Mouse (Mus musculus) limb, embryonic 13.5 days (tissue): ENCODE data around the gene Smim24. TPM values are rescaled to one million over a fixed set of nuclear protein-coding genes. Genes with fewer than 3 reads are reported as not detected.

Source experiments
- ATAC-seq: fragments of 200-750 bp; cut with Nextera tagmentation; 2 replicates; pipeline ENCODE4 v1.8.0; 2017; ENCODE audit warnings: low read depth, moderate number of reproducible peaks, moderate TSS enrichment; ENCODE audit not compliant: low FRiP score
- H3K27ac ChIP-seq: fragments of 300-500 bp; sonication (generic); 2 replicates; pipeline ENCODE4 v1.5.1; 2015; ENCODE audit warnings: inconsistent platforms, mild to moderate bottlenecking, moderate library complexity
- H3K27me3 ChIP-seq: fragments of 300-500 bp; sonication (generic); 2 replicates; pipeline ENCODE4 v1.6.1; 2015; ENCODE audit warnings: mild to moderate bottlenecking, inconsistent platforms
- H3K36me3 ChIP-seq: fragments of 300-500 bp; sonication (generic); 2 replicates; pipeline ENCODE4 v1.6.1; 2015; ENCODE audit warnings: inconsistent platforms, mild to moderate bottlenecking, moderate library complexity
- H3K4me1 ChIP-seq: fragments of 300-500 bp; sonication (generic); 2 replicates; pipeline ENCODE4 v1.6.1; 2015; ENCODE audit warnings: inconsistent platforms
- H3K4me2 ChIP-seq: fragments of 300-500 bp; sonication (generic); replicated peaks from 2 replicates; pipeline ENCODE4 v1.6.1; 2015; ENCODE audit warnings: inconsistent platforms, mild to moderate bottlenecking, moderate library complexity
- H3K4me3 ChIP-seq: fragments of 300-500 bp; sonication (generic); 2 replicates; pipeline ENCODE4 v1.5.1; 2015; ENCODE audit warnings: moderate library complexity, mild to moderate bottlenecking, inconsistent platforms
- H3K9ac ChIP-seq: fragments of 300-500 bp; sonication (generic); 2 replicates; pipeline ENCODE4 v1.6.1; 2015; ENCODE audit warnings: mild to moderate bottlenecking, inconsistent platforms
- H3K9me3 ChIP-seq: fragments of 300-500 bp; sonication (generic); 2 replicates; pipeline ENCODE4 v1.6.1; 2016; ENCODE audit warnings: inconsistent platforms
- WGBS: fragments of 180-500 bp; shearing (Covaris S2); methylation state at CpG from one replicate; pipeline ENCODE4 v1.1.7; 2015; 5-methylcytosine and 5-hydroxymethylcytosine counted together
- polyA plus RNA-seq: library from polyadenylated mRNA; unstranded; fragments of >200 nt; fragmentation: Nextera tagmentation; extraction: Ambion mirVana; gene quantifications from 2 replicates; pipeline ENCODE4 v1.2.1, GENCODE M21; 2015

Smim24 gene
- polyA plus RNA-seq, 1 experiment from 2014 or later, result 4.2 TPM

- H3K27ac ChIP-seq, result no peak overlapping the region
- peaks cover 37% of the 10 kb centered on the region for H3K36me3 ChIP-seq
- peak overlapping the region; percentile 88 for H3K4me2 ChIP-seq
- 86% methylated on average over 22 of the region's 22 CpGs for WGBS
- peak overlapping the region; percentile 84 for H3K9ac ChIP-seq
- no peaks in the 10 kb centered on the region for H3K27me3 ChIP-seq
- peak overlapping the region; percentile 80 for H3K4me3 ChIP-seq
- no peaks in the 10 kb centered on the region for H3K9me3 ChIP-seq
- no peak for ATAC-seq
- peaks cover 13% of the 10 kb centered on the region for H3K4me1 ChIP-seq
Observed at GRCm38 (mm10) chr10:81385603-81386306, 7.1 kb upstream of the Smim24 start.

- Histone ChIP-seq H3K4me1 (peaks cover 15% of the 10 kb centered on the region), H3K27ac (no peak overlapping the region), H3K36me3 (peaks cover 37% of the 10 kb centered on the region), H3K9me3 (no peaks in the 10 kb centered on the region), H3K9ac (no peak overlapping the region), H3K4me2 (no peak overlapping the region), H3K4me3 (no peak overlapping the region), H3K27me3 (no peaks in the 10 kb centered on the region)
- no peak for ATAC-seq
- 93% methylated on average over 20 of the region's 20 CpGs for WGBS
Observed at GRCm38 (mm10) chr10:81387716-81388115, 5.1 kb upstream of the Smim24 start.

- Histone ChIP-seq H3K4me2 (no peak within 1 kb of the TSS), H3K4me1 (peaks cover 23% of the 10 kb centered on the region), H3K36me3 (peaks cover 37% of the 10 kb centered on the region), H3K27ac (no peak within 1 kb of the TSS), H3K9me3 (no peaks in the 10 kb centered on the region), H3K9ac (0 out of 2 replicates have a peak within 1 kb of the TSS, but pooled peaks have one; percentile 8), H3K27me3 (no peaks in the 10 kb centered on the region), H3K4me3 (no peak within 1 kb of the TSS)
- ATAC-seq, result no peak
- WGBS, result 87% methylated on average over 5 of the region's 5 CpGs
Observed at GRCm38 (mm10) chr10:81388505-81389055, 4.3 kb upstream of the Smim24 start, which contains the start of gene Gm48552. Gene Gm48552, plus strand, starts transcription at chr10:81389005.

- Histone ChIP-seq H3K4me2 (no peak overlapping the region), H3K9me3 (no peaks in the 10 kb centered on the region), H3K4me3 (no peak overlapping the region), H3K4me1 (peaks cover 30% of the 10 kb centered on the region), H3K27ac (no peak overlapping the region), H3K36me3 (peaks cover 37% of the 10 kb centered on the region), H3K27me3 (no peaks in the 10 kb centered on the region), H3K9ac (0 out of 2 replicates have a peak overlapping the region, but pooled peaks have one; percentile 8)
- 64% methylated on average over 3 of the region's 3 CpGs for WGBS
- ATAC-seq, result no peak
Observed at GRCm38 (mm10) chr10:81389373-81389772, 3.5 kb upstream of the Smim24 start.

- Histone ChIP-seq H3K9ac (0 out of 2 replicates have a peak overlapping the region, but pooled peaks have one; percentile 8), H3K9me3 (no peaks in the 10 kb centered on the region), H3K36me3 (peaks cover 37% of the 10 kb centered on the region), H3K4me3 (no peak overlapping the region), H3K27ac (no peak overlapping the region), H3K27me3 (no peaks in the 10 kb centered on the region), H3K4me1 (peaks cover 28% of the 10 kb centered on the region), H3K4me2 (no peak overlapping the region)
- 61% methylated on average over 23 of the region's 23 CpGs for WGBS
- 0 out of 2 replicates have a peak, but pooled peaks have one; percentile 39 for ATAC-seq
Observed at GRCm38 (mm10) chr10:81389801-81390677, 2.8 kb upstream of the Smim24 start.

GRCm38 (mm10) chr10:81390678-81390965 is 2.2 kb upstream of the Smim24 start:
- no peak overlapping the region for H3K4me3 ChIP-seq
- no peak overlapping the region for H3K9ac ChIP-seq
- H3K27ac ChIP-seq, result no peak overlapping the region
- peaks cover 22% of the 10 kb centered on the region for H3K4me1 ChIP-seq
- H3K36me3 ChIP-seq, result peaks cover 37% of the 10 kb centered on the region
- 87% methylated on average over 13 of the region's 13 CpGs for WGBS
- no peak for ATAC-seq
- no peak overlapping the region for H3K4me2 ChIP-seq
- H3K9me3 ChIP-seq, result no peaks in the 10 kb centered on the region
- H3K27me3 ChIP-seq, result no peaks in the 10 kb centered on the region

GRCm38 (mm10) chr10:81392270-81392669 is 581 bp upstream of the Smim24 start:
- H3K27ac ChIP-seq, result no peak overlapping the region
- no peak overlapping the region for H3K4me2 ChIP-seq
- no peaks in the 10 kb centered on the region for H3K27me3 ChIP-seq
- H3K36me3 ChIP-seq, result peaks cover 27% of the 10 kb centered on the region
- peaks cover 20% of the 10 kb centered on the region for H3K4me1 ChIP-seq
- H3K4me3 ChIP-seq, result no peak overlapping the region
- WGBS, result 90% methylated on average over 6 of the region's 6 CpGs
- no peak for ATAC-seq
- no peaks in the 10 kb centered on the region for H3K9me3 ChIP-seq
- H3K9ac ChIP-seq, result no peak overlapping the region

GRCm38 (mm10) chr10:81393456-81394063 is 709 bp downstream of the Smim24 start:
- Histone ChIP-seq H3K4me2 (peak overlapping the region; percentile 64), H3K27ac (peak overlapping the region; percentile 67; the same call in 1 of the 2 replicates), H3K9ac (peak overlapping the region; percentile 62), H3K27me3 (no peaks in the 10 kb centered on the region), H3K36me3 (peaks cover 25% of the 10 kb centered on the region), H3K4me1 (peaks cover 20% of the 10 kb centered on the region), H3K4me3 (peak overlapping the region; percentile 36), H3K9me3 (no peaks in the 10 kb centered on the region)
- no peak; the same call in 1 of the 2 replicates for ATAC-seq
- WGBS, result 6% methylated on average over 19 of the region's 19 CpGs

GRCm38 (mm10) chr10:81395127-81395526 is 2.3 kb downstream of the Smim24 start:
- H3K36me3 ChIP-seq, result peaks cover 30% of the 10 kb centered on the region
- H3K9me3 ChIP-seq, result no peaks in the 10 kb centered on the region
- H3K4me3 ChIP-seq, result no peak overlapping the region
- H3K27ac ChIP-seq, result no peak overlapping the region
- ATAC-seq, result no peak
- peaks cover 28% of the 10 kb centered on the region for H3K4me1 ChIP-seq
- H3K27me3 ChIP-seq, result no peaks in the 10 kb centered on the region
- H3K4me2 ChIP-seq, result no peak overlapping the region
- WGBS, result 17% methylated on average over 5 of the region's 5 CpGs
- no peak overlapping the region for H3K9ac ChIP-seq

- H3K27ac ChIP-seq, result no peak overlapping the region; the same call in 1 of the 2 replicates
- no peak overlapping the region for H3K4me2 ChIP-seq
- no peaks in the 10 kb centered on the region for H3K9me3 ChIP-seq
- no peak overlapping the region for H3K9ac ChIP-seq
- no peaks in the 10 kb centered on the region for H3K27me3 ChIP-seq
- no peak for ATAC-seq
- no peak overlapping the region for H3K4me3 ChIP-seq
- H3K4me1 ChIP-seq, result peaks cover 35% of the 10 kb centered on the region
- H3K36me3 ChIP-seq, result peaks cover 38% of the 10 kb centered on the region
- 78% methylated on average over 4 of the region's 4 CpGs for WGBS
Observed at GRCm38 (mm10) chr10:81395865-81396264, 3.0 kb downstream of the Smim24 start.

GRCm38 (mm10) chr10:81396749-81397148 is 3.9 kb downstream of the Smim24 start:
- no peak overlapping the region for H3K4me2 ChIP-seq
- no peaks in the 10 kb centered on the region for H3K9me3 ChIP-seq
- H3K27me3 ChIP-seq, result no peaks in the 10 kb centered on the region
- no peak overlapping the region; the same call in 1 of the 2 replicates for H3K27ac ChIP-seq
- peaks cover 43% of the 10 kb centered on the region for H3K4me1 ChIP-seq
- whole genome bisulfite sequencing, result 75% methylated on average over 5 of the region's 5 CpGs
- H3K9ac ChIP-seq, result peak overlapping the region; percentile 55
- H3K4me3 ChIP-seq, result no peak overlapping the region
- ATAC-seq, result no peak
- peaks cover 39% of the 10 kb centered on the region for H3K36me3 ChIP-seq
